Mouse (Mus musculus) C2C12 (cell line): Measurements from ENCODE around the gene Tpcn2. TPM values are rescaled to one million over a fixed set of nuclear protein-coding genes. Genes with fewer than 3 reads are reported as not detected.

Experiments used
- H3K27me3 ChIP-seq: one replicate; pipeline ENCODE4 v1.6.1; 2011; ENCODE audit not compliant: control insufficient read depth, insufficient read depth, insufficient read length
- H3K36me3 ChIP-seq: one replicate; pipeline ENCODE4 v1.6.1; 2011; ENCODE audit not compliant: control insufficient read depth, insufficient read depth
- H3K4me3 ChIP-seq: one replicate; pipeline ENCODE4 v1.5.1; 2011; ENCODE audit warnings: mild to moderate bottlenecking, control low read depth; ENCODE audit not compliant: poor library complexity, insufficient read depth, severe bottlenecking
- H3K79me2 ChIP-seq: one replicate; pipeline ENCODE4 v1.6.1; 2011; ENCODE audit not compliant: control insufficient read depth, insufficient read depth
- H3K79me3 ChIP-seq: one replicate; pipeline ENCODE4 v1.6.1; 2011; ENCODE audit warnings: low read depth, control low read depth
- H3ac ChIP-seq: one replicate; pipeline ENCODE3; 2011; ENCODE audit warnings: low read depth; ENCODE audit not compliant: control insufficient read depth, insufficient read length
- CEBPB ChIP-seq: IDR thresholded peaks from one replicate; pipeline ENCODE4 v1.6.1; 2011; ENCODE audit warnings: low read depth, mild to moderate bottlenecking, control low read depth, moderate library complexity
- CTCF ChIP-seq: IDR thresholded peaks from one replicate; pipeline ENCODE4 v1.5.1; 2011; ENCODE audit not compliant: control insufficient read depth, insufficient read depth, insufficient read length
- FOSL1 ChIP-seq: IDR thresholded peaks from one replicate; pipeline ENCODE4 v1.8.0; 2011; ENCODE audit warnings: mild to moderate bottlenecking, low read length; ENCODE audit not compliant: poor library complexity, insufficient read depth, severe bottlenecking
- MAX ChIP-seq: IDR thresholded peaks from one replicate; pipeline ENCODE4 v1.6.1; 2011; ENCODE audit warnings: mild to moderate bottlenecking, control low read depth
- MYOD1 ChIP-seq: IDR thresholded peaks from one replicate; pipeline ENCODE4 v1.6.1; 2011; ENCODE audit warnings: low read depth; ENCODE audit not compliant: control insufficient read depth, insufficient read length
- MYOG ChIP-seq: IDR thresholded peaks from one replicate; pipeline ENCODE4 v1.6.1; 2011; ENCODE audit not compliant: control insufficient read depth, insufficient read length; ENCODE audit errors: extremely low read depth
- USF1 ChIP-seq: IDR thresholded peaks from one replicate; pipeline ENCODE4 v1.6.1; 2011; ENCODE audit warnings: low read depth, mild to moderate bottlenecking, control low read depth, moderate library complexity
- polyA plus RNA-seq: library from polyadenylated mRNA; unstranded; fragments of >200 nt; fragmentation: generic; extraction: Trizol; gene quantifications from one replicate; pipeline ENCODE4 v1.2.1, GENCODE M21; 2012; ENCODE audit warnings: missing spikeins

Tpcn2 gene
- polyA plus RNA-seq, 1 experiment = 5.2 TPM

GRCm38 (mm10) chr7:145231659-145232058 is 52.2 kb downstream of the Tpcn2 start:
- H3ac ChIP-seq = no peak overlapping the region
- TF ChIP-seq CTCF (no peak), MYOD1 (no peak), CEBPB (no peak), USF1 (no peak)
- H3K79me3 ChIP-seq = no peaks in the 10 kb centered on the region
- no peaks in the 10 kb centered on the region for H3K79me2 ChIP-seq
- no peaks in the 10 kb centered on the region for H3K27me3 ChIP-seq
- H3K36me3 ChIP-seq = no peaks in the 10 kb centered on the region
- no peak overlapping the region for H3K4me3 ChIP-seq

GRCm38 (mm10) chr7:145226641-145227040 is 57.2 kb downstream of the Tpcn2 start:
- Histone ChIP-seq H3ac (no peak overlapping the region), H3K36me3 (no peaks in the 10 kb centered on the region), H3K79me3 (no peaks in the 10 kb centered on the region), H3K79me2 (no peaks in the 10 kb centered on the region), H3K27me3 (no peaks in the 10 kb centered on the region), H3K4me3 (no peak overlapping the region)
- TF ChIP-seq MAX (no peak), MYOD1 (no peak), USF1 (no peak), FOSL1 (no peak), CTCF (no peak), MYOG (no peak), CEBPB (no peak)

DNA sequence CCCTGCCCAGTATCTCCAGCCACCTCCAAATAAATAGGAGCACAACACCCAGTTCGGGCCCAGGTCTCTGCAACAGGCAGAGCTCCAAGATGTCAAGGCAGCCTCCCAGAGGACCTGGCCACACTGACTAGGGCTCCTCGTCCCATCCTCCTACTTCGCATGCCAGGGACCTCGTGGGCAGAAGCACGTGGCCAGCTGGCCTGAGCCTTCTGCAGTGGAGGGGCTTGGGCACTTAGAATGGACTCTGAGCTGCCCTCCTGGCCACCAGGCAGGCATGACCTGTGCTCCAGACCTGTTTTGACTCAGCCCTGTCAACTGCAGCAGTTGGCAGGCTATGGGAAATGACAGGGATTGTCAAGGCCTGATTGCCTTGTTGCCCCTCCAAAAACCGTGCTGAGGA is 58.2 kb downstream of the Tpcn2 start:
- Histone ChIP-seq H3K36me3 (no peaks in the 10 kb centered on the region), H3K79me2 (no peaks in the 10 kb centered on the region), H3K4me3 (no peak overlapping the region), H3ac (no peak overlapping the region), H3K79me3 (no peaks in the 10 kb centered on the region), H3K27me3 (no peaks in the 10 kb centered on the region)
- TF ChIP-seq MYOD1 (no peak), MAX (no peak), MYOG (no peak), CTCF (no peak), FOSL1 (no peak), CEBPB (no peak), USF1 (no peak)

DNA sequence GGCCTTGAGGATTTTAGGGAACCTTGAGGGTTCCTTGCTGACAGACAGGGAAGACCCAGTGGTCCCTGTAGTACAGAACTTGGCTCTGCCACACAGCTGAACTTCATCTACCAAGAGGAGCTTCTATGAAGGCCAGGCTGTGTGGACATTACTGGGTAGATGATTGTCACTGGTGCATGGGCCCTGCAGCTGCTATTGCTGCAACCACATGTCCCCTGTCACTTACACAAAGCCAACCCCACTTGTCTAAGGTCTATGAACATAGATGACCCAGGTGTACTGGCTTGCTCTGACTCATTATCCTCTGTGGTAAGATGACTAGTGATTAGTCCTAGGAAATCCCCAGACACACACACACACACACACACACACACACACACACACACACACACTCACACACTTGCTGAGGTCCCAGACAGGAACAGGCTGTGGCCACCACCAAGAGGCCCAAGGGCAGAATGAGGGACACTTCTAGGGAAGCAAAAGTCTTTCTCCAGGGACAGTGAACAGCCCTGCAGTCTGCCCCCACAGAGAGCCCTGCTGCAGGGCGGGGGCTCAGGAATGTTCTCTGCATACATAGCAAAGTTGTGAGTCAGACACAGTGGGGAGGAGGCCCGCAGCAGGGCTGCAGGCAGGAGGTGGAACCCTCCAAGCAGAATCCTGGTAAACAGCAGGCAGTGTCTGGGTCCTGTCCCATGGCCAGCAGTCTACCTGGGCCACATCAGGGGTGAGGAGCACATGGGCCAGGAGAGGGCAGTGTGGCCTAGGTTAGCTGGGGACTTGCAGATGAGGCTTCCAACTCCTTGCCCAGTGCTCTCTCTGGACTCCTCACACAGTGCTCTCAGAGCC is 61.7 kb downstream of the Tpcn2 start:
- TF ChIP-seq FOSL1 = peak; percentile 39
- TF ChIP-seq CTCF = no peak
- TF ChIP-seq CEBPB = no peak
- peak; percentile 57 for TF ChIP-seq MAX
- TF ChIP-seq MYOD1 = peak; percentile 95
- no peak for TF ChIP-seq USF1
- Histone ChIP-seq H3K36me3 (no peaks in the 10 kb centered on the region), H3K4me3 (no peak overlapping the region), H3K79me2 (no peaks in the 10 kb centered on the region), H3K79me3 (no peaks in the 10 kb centered on the region), H3K27me3 (no peaks in the 10 kb centered on the region), H3ac (no peak overlapping the region)

- Histone ChIP-seq H3K79me3 (no peaks in the 10 kb centered on the region), H3ac (no peak overlapping the region), H3K36me3 (no peaks in the 10 kb centered on the region), H3K27me3 (no peaks in the 10 kb centered on the region), H3K4me3 (no peak overlapping the region), H3K79me2 (no peaks in the 10 kb centered on the region)
- no peak for TF ChIP-seq CTCF
- TF ChIP-seq FOSL1 = no peak
- TF ChIP-seq USF1 = no peak
- TF ChIP-seq CEBPB = no peak
- no peak for TF ChIP-seq MAX
- no peak for TF ChIP-seq MYOG
- no peak for TF ChIP-seq MYOD1
These were observed 62.5 kb downstream of the Tpcn2 start for GRCm38 (mm10) chr7:145221346-145221745.

GRCm38 (mm10) chr7:145219420-145219831 is 64.4 kb downstream of the Tpcn2 start:
- no peak overlapping the region for H3ac ChIP-seq
- TF ChIP-seq MAX (no peak), USF1 (peak; percentile 6)
- H3K79me2 ChIP-seq = no peaks in the 10 kb centered on the region
- no peak overlapping the region for H3K4me3 ChIP-seq
- H3K36me3 ChIP-seq = no peaks in the 10 kb centered on the region
- no peaks in the 10 kb centered on the region for H3K79me3 ChIP-seq
- H3K27me3 ChIP-seq = no peaks in the 10 kb centered on the region

DNA sequence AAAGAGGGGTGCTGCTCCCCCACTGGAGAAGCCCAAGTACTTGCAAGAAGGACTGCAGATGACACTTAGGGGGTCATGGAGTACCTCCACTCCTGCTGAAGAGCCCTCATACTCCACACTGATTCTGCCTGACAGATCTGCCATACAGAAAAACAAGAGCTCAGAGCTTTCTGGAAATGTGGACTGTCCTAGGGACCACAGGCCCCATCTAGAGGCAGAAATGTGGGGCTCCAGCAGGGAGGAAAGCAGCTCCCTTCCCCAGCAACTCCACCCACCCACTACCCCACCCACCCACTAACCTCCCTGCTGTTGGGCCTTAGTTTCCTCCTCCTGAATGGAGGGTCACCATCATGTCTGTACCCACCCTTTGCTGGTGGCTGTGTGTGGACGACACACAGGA is 67.2 kb downstream of the Tpcn2 start:
- H3K4me3 ChIP-seq = no peak overlapping the region
- no peak overlapping the region for H3ac ChIP-seq
- TF ChIP-seq CTCF (no peak), FOSL1 (no peak), MYOG (no peak), USF1 (no peak), MYOD1 (no peak), CEBPB (no peak), MAX (no peak)
- H3K79me2 ChIP-seq = no peaks in the 10 kb centered on the region
- H3K27me3 ChIP-seq = no peaks in the 10 kb centered on the region
- H3K79me3 ChIP-seq = no peaks in the 10 kb centered on the region
- no peaks in the 10 kb centered on the region for H3K36me3 ChIP-seq
